Mouse (Mus musculus) cerebellum, postnatal 25 days (tissue): ENCODE measurements around the gene Cmpk1.
A peak's percentile ranks its signal among the peaks of the same experiment; 100 is the strongest.

Experiments
- DNase-seq, 2 experiments: peaks; one replicate each; pipeline ENCODE4 v3.0.0; 2021; ENCODE audit warnings: mixed read lengths in 2 of 2

Gene Cmpk1

DNA sequence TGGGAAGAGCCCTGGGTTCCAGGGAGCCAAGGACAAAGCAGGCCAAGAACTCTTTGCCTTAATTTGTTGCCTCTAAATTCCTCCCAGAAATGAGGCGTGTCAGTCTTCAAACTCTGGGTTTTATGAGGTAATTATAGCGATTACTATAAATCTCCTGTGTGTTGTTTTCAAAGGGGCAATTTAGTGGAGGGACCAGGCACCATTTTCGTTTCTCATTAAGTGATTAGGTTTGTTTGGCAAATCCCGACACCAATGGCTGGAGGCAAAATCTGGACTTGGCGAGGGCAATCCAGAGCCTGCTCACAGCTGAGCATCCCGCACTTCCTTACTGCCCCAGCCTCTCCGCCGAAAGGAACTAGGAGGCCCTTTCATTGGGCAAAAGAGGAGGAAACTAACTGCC is 44.5 kb downstream of the Cmpk1 start:
- DNase-seq, result no peak

DNA sequence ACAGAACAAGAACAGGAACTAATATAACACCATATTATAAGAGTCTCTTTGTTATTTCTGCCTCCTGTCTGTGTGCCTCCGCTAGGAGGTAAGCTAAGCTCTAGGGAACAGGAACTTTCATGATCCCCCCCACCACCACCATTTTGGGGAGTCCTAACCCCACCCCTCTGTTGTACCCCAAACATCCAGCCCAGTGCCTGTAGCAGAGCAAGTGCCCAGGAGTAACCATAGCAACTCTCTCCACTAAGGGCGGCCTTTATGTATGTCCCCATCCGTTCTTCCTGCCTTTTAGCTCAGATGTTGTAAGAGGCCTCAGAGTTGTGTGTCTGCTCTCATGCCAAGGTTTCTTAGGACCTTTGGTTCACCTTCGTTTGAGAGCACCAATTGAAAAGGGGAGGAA is 44.9 kb downstream of the Cmpk1 start:
- no peak for DNase-seq

DNA sequence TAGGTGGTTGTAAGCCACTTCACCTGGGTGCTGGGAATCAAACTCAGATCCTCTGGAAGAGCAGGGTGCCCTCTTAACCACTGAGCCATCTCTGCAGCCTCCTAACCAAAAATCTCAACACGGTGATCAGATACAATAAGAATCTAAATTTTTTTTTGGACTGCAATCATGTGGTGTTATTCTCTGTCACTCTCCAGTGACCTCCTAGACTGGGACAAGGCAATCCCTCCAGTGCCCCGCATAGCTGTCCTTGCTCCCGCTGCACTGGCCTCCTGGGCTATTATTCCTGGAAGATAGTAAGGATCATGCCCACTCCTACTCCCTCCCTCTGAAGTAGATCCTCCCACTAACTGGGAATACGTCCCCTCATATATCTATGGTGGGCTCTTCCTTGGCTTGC is 45.7 kb downstream of the Cmpk1 start:
- no peak for DNase-seq

DNA sequence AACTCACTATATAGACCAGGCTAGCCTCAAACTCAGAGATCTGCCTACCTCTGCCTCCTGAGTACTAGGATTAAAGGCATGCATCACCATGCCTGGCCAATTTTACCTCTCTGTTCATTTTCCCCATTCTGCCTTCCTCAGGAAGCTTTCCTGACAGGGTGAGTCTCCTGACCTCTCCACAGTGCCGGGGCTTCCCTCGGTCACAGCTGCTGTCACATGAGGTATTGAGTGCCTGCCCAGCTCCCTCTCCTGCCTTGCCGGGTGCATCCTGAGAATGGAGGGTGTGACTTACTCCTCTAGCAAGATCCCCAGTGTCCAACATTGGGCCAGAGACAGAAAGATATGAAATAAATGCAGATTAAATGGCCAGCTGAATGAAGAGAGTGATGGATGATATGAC is 48.8 kb downstream of the Cmpk1 start:
- DNase-seq, result no peak

DNA sequence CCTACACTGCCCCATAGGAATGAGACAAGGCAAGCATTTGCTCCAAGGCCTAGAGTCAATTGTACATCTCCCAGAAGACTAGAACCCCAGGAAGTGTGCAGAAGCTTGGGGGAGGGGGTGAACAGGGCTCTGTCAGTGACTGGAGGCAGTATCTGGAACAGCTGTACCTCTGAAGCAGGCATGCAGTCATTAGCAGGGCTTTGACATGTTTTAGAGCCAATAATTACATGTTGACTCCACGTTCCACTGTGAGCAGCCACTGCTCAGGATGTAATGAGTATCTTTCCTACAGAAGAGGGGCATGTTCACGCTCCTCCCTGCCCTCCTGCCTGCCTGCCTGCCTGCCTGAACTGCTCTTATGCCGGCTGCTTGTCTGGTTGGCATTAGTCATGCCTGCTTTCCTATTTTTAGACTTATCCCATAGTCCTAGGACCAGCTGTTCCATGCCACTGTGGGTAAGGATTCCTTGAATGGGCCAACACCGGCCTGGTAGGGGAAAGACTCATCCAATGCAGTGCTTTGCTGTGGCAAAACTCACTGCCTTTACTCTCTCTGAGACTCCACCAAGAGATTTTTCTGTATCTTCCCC is 49.5 kb downstream of the Cmpk1 start:
- DNase-seq, result no peak

DNA sequence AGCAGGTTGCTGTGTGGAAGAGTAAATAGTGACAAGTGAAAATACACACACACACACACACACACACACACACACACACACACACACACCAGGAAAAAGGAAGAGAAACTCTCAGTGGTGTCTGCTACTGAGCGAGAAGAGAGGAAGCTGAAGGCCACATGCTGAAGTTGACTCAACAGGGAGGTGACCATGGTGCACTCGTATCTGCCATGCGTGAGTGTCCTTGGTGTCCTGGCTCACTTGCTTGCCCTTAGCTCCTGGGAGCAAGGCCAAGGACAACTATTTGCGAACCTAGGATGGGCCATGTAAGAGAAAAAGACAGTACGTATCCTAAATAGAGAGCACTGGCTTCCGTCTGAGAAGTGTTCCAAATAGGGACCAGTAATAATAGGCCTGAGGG is 52.9 kb downstream of the Cmpk1 start:
- DNase-seq, result no peak

DNA sequence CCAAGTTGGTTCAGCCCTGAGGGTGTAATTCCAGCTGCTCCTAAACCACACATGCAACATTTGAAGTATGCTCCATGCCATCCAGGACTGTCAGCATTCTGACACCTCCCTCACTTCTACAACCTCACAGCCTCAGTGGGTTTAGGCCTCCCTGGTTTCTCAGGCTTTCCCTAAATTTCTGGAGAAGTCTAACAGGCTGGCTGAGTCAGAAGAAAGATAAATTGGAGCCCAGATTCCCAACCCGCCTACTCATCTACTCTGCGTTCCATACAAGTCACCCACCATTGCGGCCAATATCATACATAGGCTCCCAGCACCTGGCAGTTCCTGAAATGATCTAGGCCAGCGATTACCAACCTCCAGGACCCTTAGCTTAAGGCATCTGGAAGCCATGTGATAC is 54.3 kb downstream of the Cmpk1 start:
- DNase-seq, result no peak

DNA sequence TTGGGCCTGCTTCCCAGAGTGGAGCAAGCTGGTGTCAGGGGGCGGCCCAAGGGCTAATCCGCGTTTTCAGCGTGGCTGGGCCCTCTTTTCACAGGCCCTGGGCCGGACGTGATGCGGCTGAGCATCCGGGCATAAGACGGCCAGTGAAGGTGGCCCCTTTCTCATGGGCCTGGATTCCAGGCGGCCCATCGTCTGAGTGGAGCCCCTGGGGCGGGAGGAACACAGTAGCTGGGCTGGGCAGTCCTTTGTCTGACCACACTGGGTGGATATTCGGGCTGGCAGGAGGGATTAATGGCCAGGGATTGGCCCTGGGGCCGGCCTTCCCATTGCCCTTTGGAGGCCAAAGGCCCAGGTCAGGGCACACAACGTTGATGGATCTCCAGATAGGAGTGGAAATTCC is 57.9 kb downstream of the Cmpk1 start:
- DNase-seq, result no peak

DNA sequence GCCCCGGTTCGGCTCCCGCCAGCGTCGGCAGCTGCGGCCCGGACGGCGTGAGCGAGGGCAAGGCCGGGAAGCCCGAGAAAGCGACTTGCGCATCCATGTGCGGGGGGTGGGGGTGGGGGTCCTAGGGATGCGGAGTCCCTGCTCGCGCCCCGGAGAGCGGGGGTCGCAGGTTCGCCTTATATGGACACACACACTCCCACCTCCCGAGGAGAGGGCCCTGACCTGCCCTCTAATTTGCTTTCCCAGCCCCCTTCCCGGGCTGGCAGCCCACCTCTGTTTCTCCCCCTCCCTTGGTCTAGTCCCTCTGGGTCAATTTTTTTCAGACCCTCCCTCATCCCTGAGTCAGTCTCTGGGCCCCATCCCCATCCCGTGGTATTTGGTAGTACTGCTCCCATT is 61.1 kb downstream of the Cmpk1 start, which contains the start of gene Foxe3:
TSS of gene Foxe3 (minus strand) at position 97 of the 396 bp plus-strand sequence.
- DNase-seq, result no peak

DNA sequence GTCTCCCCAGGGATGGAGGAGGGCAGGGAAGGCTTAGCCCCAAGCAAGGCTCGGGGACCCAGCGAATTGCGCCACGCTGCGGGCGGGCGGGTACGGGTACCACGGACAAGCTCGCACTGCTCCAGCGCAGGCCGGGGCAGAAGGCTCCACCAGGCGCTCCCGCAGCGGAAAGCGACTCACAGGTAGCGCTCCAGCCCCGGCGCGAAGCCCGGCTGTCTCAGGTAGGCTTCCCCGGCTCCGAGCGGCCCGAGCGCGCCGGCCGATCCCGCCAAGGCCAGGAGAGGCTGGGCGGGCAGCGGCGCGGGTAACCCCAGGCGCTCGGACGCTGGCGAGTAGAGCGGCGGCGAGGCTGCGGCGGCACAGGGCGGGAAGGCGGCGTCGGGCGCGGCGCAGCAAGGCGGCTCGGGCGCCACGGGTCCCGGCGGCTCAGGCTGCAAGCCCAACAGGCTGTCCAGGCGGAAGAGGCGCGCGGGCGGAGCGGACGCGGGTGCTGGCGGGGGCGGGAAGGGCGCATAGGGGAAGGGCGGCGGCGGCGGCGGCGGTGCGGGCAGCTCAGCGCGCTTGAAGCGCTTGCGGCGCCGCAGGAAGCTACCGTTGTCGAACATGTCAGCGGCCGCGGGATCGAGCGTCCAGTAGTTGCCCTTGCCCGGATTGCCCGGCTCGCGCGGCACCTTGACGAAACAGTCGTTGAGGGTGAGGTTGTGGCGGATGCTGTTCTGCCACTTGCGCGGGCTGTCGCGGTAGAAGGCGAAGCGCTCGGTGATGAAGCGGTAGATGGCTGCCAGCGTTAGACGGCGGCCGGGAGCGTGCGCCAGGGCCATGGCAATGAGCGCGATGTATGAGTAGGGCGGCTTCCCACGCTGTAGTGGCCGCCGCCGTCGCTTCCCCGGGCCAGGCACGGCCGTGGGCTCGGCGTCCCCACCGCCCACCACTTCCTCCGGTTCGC is 61.8 kb downstream of the Cmpk1 start:
- no peak for DNase-seq

DNA sequence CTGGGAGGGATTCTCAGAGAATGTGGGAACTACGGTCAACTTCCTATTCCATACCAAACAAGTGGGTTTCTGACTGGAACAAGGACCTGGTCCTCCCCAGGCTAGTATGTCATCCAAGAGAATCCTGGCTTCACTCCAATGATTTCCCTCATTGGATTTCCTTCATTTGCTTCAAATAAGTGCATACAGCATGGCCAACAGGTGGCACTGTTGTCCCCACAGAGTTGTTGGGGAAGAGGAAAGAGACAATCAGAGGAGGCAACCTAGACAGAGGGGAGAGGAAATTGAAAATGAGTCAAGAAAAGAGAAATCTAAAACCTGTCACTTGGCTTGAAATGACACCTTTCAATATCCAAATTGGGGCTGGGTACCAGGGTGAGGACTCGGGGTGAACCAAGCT is 70.0 kb downstream of the Cmpk1 start:
- DNase-seq, result peak in 1 of 2 experiments; percentile 20

DNA sequence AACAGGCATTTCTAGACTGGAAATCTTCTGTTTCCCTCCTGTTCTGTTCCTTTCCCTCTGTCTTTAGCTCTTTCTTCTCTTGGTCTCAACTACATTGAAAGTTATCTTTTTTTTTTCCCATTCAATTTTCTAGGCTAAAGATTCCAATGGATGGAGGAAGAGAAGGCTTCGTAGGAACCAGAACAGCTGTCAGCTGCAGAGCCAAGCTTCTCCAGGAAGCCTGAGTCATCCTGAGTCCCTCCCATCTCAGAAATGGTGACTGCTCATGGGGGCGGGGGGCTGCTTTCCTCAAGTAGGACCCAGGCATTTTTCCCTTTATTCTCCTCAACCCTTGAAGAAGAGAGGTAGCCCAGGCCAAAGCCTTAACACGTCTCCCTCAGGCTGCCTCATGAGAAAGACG is 71.0 kb downstream of the Cmpk1 start:
- no peak for DNase-seq

DNA sequence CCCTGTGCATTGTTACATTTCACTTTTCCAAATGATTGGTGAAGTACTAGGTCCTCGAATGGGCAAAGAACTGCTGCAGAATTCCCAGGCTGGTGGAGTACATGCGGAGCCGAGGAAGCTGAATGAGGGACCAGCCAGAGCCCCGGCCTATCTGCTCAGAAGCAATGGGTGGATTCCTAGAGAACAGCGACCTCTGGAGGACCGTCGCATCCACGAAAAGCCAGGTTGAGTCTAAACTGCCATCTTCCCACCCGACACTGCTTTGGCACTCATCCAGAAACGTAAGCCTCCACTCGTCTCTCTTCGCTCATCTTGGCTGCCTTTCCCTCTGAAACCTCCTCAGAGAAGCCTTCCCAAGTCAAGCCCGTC is 73.5 kb downstream of the Cmpk1 start:
- peak; percentile 27 to 56 for DNase-seq

DNA sequence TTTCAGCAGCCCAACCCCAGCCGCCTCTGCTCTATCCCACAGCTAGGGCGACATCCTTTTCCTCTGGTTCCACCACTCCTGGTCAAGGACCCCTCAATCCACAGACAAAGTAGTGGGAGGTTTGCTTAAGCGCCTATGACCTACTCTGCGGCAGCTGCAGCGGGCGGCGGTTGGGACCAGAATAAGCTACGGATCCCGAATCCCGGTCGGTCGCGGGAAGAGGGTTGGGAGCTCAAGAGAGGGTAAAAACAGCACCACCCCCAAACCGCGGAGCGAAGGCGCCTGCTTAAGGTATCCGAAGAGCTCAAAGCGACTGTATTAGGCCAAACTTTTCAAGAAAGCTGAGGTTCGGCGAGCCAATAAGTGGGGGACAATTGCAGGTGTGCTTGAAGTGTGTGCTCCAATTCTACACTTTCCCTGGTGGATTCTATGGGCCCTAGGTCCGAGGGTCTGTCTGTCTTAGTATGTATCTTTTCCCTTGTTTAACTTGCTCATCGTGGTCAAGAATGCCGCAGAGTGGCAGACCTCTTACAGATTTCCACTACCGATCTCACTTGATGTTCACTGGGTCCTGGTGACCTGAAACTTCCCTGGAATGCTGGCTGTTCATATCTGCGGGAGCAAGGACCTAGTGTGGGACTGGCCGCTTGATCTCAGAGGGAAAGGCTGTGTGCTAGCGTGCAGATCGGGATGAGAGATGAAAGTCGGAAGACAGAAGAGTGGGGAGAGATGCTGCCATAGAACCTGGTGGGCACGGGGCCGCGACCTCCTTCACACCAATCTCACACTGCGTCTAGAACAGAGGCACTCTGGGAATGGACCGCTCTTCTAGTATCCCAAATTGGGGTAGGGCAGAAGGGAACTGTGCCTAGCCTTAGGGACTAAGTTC is 74.1 kb downstream of the Cmpk1 start:
- no peak for DNase-seq

DNA sequence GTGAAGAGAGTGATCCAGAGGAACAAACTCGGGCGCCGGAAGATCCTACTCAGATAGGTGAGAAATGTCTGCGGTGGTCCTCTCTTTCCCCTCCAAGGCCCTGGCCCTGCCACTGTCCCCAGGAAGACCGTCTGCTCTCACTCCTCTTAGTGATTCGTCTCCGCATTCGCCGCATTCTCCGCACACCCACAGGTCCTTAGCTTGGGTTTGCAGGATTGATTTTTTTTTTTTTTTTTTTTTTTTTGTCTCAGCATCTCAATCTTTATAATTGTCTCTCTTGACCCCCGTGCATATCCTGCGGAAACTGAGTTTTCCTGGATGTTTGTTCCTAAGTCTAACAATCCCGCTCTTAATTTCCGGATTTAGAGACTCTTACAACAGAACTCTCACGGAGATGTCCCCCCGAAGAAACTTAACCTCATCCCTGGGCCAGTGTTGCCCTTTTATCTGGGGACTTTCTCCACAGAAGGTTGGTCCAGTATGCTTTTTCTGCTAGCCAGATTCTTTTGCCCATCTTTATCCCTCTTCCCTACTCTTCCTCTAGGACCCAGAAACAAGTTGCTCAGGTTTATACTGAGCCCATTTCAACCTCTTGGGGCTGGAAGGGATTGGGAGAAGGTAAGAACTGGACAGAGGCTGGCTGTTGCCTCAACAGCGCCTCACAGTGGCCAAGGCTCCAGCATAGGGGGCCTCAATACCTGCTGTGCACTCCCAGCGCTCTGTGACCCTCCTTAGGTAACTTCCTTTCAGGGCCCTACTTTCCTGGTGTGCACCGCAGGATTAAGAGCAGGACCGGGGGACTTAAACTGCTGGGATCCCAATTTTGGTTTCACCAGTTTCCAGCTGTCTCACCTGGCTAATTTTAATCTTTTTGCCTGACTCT is 77.2 kb downstream of the Cmpk1 start:
- peak in 1 of 2 experiments; percentile 22 for DNase-seq
